Mouse (Mus musculus): ENCODE measurements around the gene Thsd1. TPM values are rescaled to one million over a fixed set of nuclear protein-coding genes. Genes with fewer than 3 reads are reported as not detected.
"Not testable (repeated sequence)": the region's sequence is repeated elsewhere in the genome, so short reads cannot be mapped to it uniquely, and the experiment has no call there.

Gene Thsd1
- total RNA-seq, 1 experiment from 2014 or later: 0.70 TPM

- ATAC-seq (ENCODE audit: extremely low read depth, insufficient number of reproducible peaks, low FRiP score, poor library complexity, severe bottlenecking): no peak
Measured at GRCm38 (mm10) chr8:22260091-22260722, 33.1 kb downstream of the Thsd1 start.

GRCm38 (mm10) chr8:22262267-22262666 is 35.2 kb downstream of the Thsd1 start:
- ATAC-seq (ENCODE audit: extremely low read depth, insufficient number of reproducible peaks, low FRiP score, poor library complexity, severe bottlenecking): no peak

- no peak for ATAC-seq (ENCODE audit: extremely low read depth, insufficient number of reproducible peaks, low FRiP score, poor library complexity, severe bottlenecking)
Measured at GRCm38 (mm10) chr8:22264292-22264691, 37.2 kb downstream of the Thsd1 start.

- ATAC-seq (ENCODE audit: extremely low read depth, insufficient number of reproducible peaks, low FRiP score, poor library complexity, severe bottlenecking): no peak
Measured at GRCm38 (mm10) chr8:22264787-22265186, 37.7 kb downstream of the Thsd1 start.

GRCm38 (mm10) chr8:22265194-22265593 is 38.1 kb downstream of the Thsd1 start:
- ATAC-seq (ENCODE audit: extremely low read depth, insufficient number of reproducible peaks, low FRiP score, poor library complexity, severe bottlenecking): no peak

GRCm38 (mm10) chr8:22266809-22267208 is 39.7 kb downstream of the Thsd1 start:
- no peak for ATAC-seq (ENCODE audit: extremely low read depth, insufficient number of reproducible peaks, low FRiP score, poor library complexity, severe bottlenecking)

GRCm38 (mm10) chr8:22273142-22273541 is 46.0 kb downstream of the Thsd1 start:
- no peak for ATAC-seq (ENCODE audit: extremely low read depth, insufficient number of reproducible peaks, low FRiP score, poor library complexity, severe bottlenecking)

- no peak for ATAC-seq (ENCODE audit: extremely low read depth, insufficient number of reproducible peaks, low FRiP score, poor library complexity, severe bottlenecking)
Measured at GRCm38 (mm10) chr8:22274641-22275040, 47.5 kb downstream of the Thsd1 start.

- no peak for ATAC-seq (ENCODE audit: extremely low read depth, insufficient number of reproducible peaks, low FRiP score, poor library complexity, severe bottlenecking)
Measured at GRCm38 (mm10) chr8:22282999-22283491, 55.9 kb downstream of the Thsd1 start, which contains the start of gene Tpte. Tpte (plus strand) TSS chr8:22283441.

GRCm38 (mm10) chr8:22302326-22302725 is 75.2 kb downstream of the Thsd1 start:
- ATAC-seq (ENCODE audit: extremely low read depth, insufficient number of reproducible peaks, low FRiP score, poor library complexity, severe bottlenecking): no peak

- no peak for ATAC-seq (ENCODE audit: extremely low read depth, insufficient number of reproducible peaks, low FRiP score, poor library complexity, severe bottlenecking)
Measured at GRCm38 (mm10) chr8:22302896-22303306, 75.8 kb downstream of the Thsd1 start.

- ATAC-seq (ENCODE audit: extremely low read depth, insufficient number of reproducible peaks, low FRiP score, poor library complexity, severe bottlenecking): not testable (repeated sequence)
Measured at GRCm38 (mm10) chr8:22304045-22304444, 76.9 kb downstream of the Thsd1 start.

GRCm38 (mm10) chr8:22306999-22307398 is 79.9 kb downstream of the Thsd1 start:
- no peak for ATAC-seq (ENCODE audit: extremely low read depth, insufficient number of reproducible peaks, low FRiP score, poor library complexity, severe bottlenecking)

Other genes starting within 250 kb of the Thsd1 start
- gene Atp7b, start 167.0 kb upstream of the Thsd1 start, total RNA-seq (2017): 0.12 TPM in 1 of 2 replicates, not detected in the other
- gene Alg11, start 166.6 kb upstream of the Thsd1 start, total RNA-seq (2017): 11.3 and 14.3 TPM in 2 replicates
- gene Nek5, start 102.3 kb upstream of the Thsd1 start, total RNA-seq (2017): 0.23 and 0.49 TPM in 2 replicates
- gene Nek3, start 60.9 kb upstream of the Thsd1 start, total RNA-seq (2017): 5.9 and 9.5 TPM in 2 replicates
- gene Ckap2, start 41.5 kb upstream of the Thsd1 start, total RNA-seq (2017): 0.81 and 0.98 TPM in 2 replicates
- 42.8 and 44.5 TPM in 2 replicates for gene Vps36, start 34.5 kb upstream of the Thsd1 start, total RNA-seq (2017)
- gene Tpte, start 56.1 kb downstream of the Thsd1 start, total RNA-seq (2017): not detected in 2 replicates
- gene Slc25a15, start 171.3 kb downstream of the Thsd1 start, total RNA-seq (2017): 5.8 and 6.3 TPM in 2 replicates
- 10.6 and 15.5 TPM in 2 replicates for gene Mrps31, start 184.0 kb downstream of the Thsd1 start, total RNA-seq (2017)